Mouse (Mus musculus) ES-E14 (cell line): ENCODE results near the gene Rnf220.

ENCODE experiments used
- CHD2 ChIP-seq: IDR thresholded peaks from 2 replicates; pipeline ENCODE4 v1.6.1; 2014; ENCODE audit warnings: mild to moderate bottlenecking, low read depth, low read length, inconsistent platforms
- HCFC1 ChIP-seq: IDR thresholded peaks from 2 replicates; pipeline ENCODE4 v1.6.1; 2012; ENCODE audit warnings: low read length, inconsistent platforms, borderline replicate concordance; ENCODE audit not compliant: insufficient read depth
- ZC3H11A ChIP-seq: IDR thresholded peaks from 2 replicates; pipeline ENCODE4 v1.6.1; 2012; ENCODE audit warnings: low read depth, mild to moderate bottlenecking, inconsistent platforms, low read length, borderline replicate concordance
- ZNF384 ChIP-seq: IDR thresholded peaks from 2 replicates; pipeline ENCODE4 v1.6.1; 2012; ENCODE audit warnings: low read depth, low read length, inconsistent platforms

GRCm38 (mm10) chr4:117318508-117318907, 178.3 kb downstream of the Rnf220 start:
- TF ChIP-seq CHD2 (no peak), HCFC1 (no peak), ZC3H11A (no peak), ZNF384 (no peak)
